Mouse (Mus musculus) liver, postnatal 0 days (tissue): ENCODE data around the gene Grik4.
"Not testable (repeated sequence)": the region's sequence is repeated elsewhere in the genome, so short reads cannot be mapped to it uniquely, and the experiment has no call there.

Source experiments
- CTCF ChIP-seq: sonication (generic); IDR thresholded peaks from 2 replicates; pipeline ENCODE4 v1.5.1; 2016; ENCODE audit warnings: antibody characterized with exemption, low read depth
- EP300 ChIP-seq: IDR thresholded peaks from 2 replicates; pipeline ENCODE4 v1.6.1; 2016; ENCODE audit warnings: antibody characterized with exemption, low read depth, mild to moderate bottlenecking

- TF ChIP-seq CTCF, EP300: not testable (repeated sequence)
These were observed 165.6 kb downstream of the Grik4 start for GRCm38 (mm10) chr9:42778471-42779263.
